Mouse (Mus musculus) CH12.LX (cell line): ENCODE results near the gene Acbd4.

ENCODE experiments used
- CTCF ChIP-seq, 2 experiments: IDR thresholded peaks in 1 of 2; conservative IDR thresholded peaks in 1 of 2; 2 replicates each; pipeline ENCODE4 v1.5.1; 2011 to 2012; ENCODE audit warnings: low read depth in 2 of 2, low read length in 2 of 2, improper control_type of control experiment in 1 of 2, inconsistent platforms in 1 of 2, mild to moderate bottlenecking in 1 of 2, moderate library complexity in 1 of 2
- MAFK ChIP-seq: IDR thresholded peaks from 2 replicates; pipeline ENCODE4 v1.6.1; 2011; ENCODE audit warnings: low read length, improper control_type of control experiment; ENCODE audit not compliant: insufficient replicate concordance
- NELFE ChIP-seq: IDR thresholded peaks from 2 replicates; pipeline ENCODE4 v1.6.1; 2011; ENCODE audit warnings: low read depth, low read length, improper control_type of control experiment
- UBTF ChIP-seq: IDR thresholded peaks from 2 replicates; pipeline ENCODE4 v1.6.1; 2012; ENCODE audit warnings: low read depth, mild to moderate bottlenecking, inconsistent platforms, low read length, improper control_type of control experiment, moderate library complexity

GRCm38 (mm10) chr11:103119609-103120008, 18.1 kb downstream of the Acbd4 start:
- TF ChIP-seq CTCF (conservative IDR thresholded peaks at IDR 0.05 in 1 of 2, IDR thresholded peaks at IDR 0.05 in 1 of 2; ENCODE audit: low read depth in 2 of 2, low read length in 2 of 2) (no peak), NELFE (no peak), UBTF (no peak), MAFK (no peak)
